Mouse (Mus musculus): ENCODE measurements around the gene Csdc2.

DNA sequence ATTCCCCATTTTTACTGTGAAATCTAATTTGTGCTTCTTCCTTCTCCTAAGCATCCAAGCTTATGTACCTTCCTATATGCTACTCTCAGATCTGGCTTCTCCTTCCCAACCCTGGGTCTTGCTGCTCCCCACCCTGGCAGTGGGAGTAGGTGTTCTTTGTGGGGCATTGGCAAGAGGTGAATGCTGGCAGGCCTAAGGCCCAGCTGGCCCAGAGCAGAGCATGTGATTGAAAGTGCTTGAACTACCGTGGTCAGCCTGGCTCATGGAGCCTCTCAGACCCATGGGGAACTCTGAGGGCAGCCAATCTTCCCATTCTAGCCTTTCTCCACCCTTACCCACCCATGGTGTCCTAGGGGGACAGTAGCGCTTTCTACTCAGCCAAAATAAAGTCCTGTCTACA is 40.2 kb upstream of the Csdc2 start:
- TF ChIP-seq CTCF (IDR thresholded peaks at IDR 0.05; ENCODE audit: borderline replicate concordance, control insufficient read depth, extremely low read depth, insufficient read depth, low read length, poor library complexity) (no peak), POLR2A (IDR thresholded peaks at IDR 0.05; ENCODE audit: control insufficient read depth, extremely low read depth, insufficient read depth, low read length, poor library complexity) (no peak)
